Comparison of ENCODE assay signal across 9 mouse cellular contexts in the genomic region with DNA sequence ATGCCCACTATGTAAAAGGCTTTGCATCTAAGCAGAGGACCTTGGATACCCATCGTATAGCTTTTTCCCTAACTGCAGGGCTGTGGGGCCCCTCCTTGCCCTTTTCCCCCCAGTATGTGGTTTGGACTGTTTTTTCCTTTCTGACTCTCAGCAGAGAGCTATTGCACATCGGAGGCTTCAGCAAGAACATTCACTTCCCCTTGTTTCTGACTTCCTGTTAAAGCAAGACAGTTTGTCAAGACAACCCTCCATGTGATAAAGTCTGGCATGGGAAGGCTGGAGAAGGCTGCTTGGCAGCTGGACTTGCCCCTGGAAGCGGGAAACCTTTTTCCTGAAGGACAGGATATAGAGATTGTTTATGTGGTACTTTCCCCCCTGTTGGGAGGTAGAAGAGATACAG. TPM values are rescaled to one million over a fixed set of nuclear protein-coding genes. Genes with fewer than 3 reads are reported as not detected.
DNase-seq lines count a peak whose midpoint lies in the region; ATAC-seq and TF ChIP-seq lines count a peak whose summit lies in the region.
"Had no signal": no experiment of that assay in that cellular context is flagged by ENCODE, and none has a peak within 500 bp of the region (broad histone marks: within the 10 kb centered on the region; RNA-seq: fewer than 3 reads in every experiment).

No protein-coding gene starts in this region.

- H3K27me3 ChIP-seq in hindbrain, embryonic 16.5 days (replicated peaks; ENCODE audit: control insufficient read depth, insufficient read depth, low read length): no peaks in the 10 kb centered on the region
- no peaks in the 10 kb centered on the region for H3K27me3 ChIP-seq in hindbrain, embryonic 12.5 days
- H3K27me3 ChIP-seq in liver, adult 2 months (ENCODE audit: control insufficient read depth, insufficient read depth, low read length): no peaks in the 10 kb centered on the region
- H3K27me3 ChIP-seq: hindbrain, embryonic 15.5 days had no signal

- no peak for TF ChIP-seq POLR2A in liver, adult 2 months (IDR thresholded peaks at IDR 0.05; ENCODE audit: extremely low read depth, insufficient read depth, low read length)

- peaks cover 7% of the 10 kb centered on the region for H3K36me3 ChIP-seq in hindbrain, embryonic 16.5 days (ENCODE audit: control insufficient read depth, insufficient read depth, low read length)
- peaks cover 40% of the 10 kb centered on the region for H3K36me3 ChIP-seq in hindbrain, embryonic 12.5 days
- peaks cover 42% of the 10 kb centered on the region for H3K36me3 ChIP-seq in liver, adult 2 months (ENCODE audit: control insufficient read depth, insufficient read depth, low read length)

- H3K9ac ChIP-seq in hindbrain, embryonic 16.5 days (ENCODE audit: low read depth, low read length): no peak overlapping the region
- H3K9ac ChIP-seq in hindbrain, embryonic 12.5 days: no peak overlapping the region
- no peak overlapping the region for H3K9ac ChIP-seq in liver, adult 2 months (ENCODE audit: low read depth, low read length)
- H3K9ac ChIP-seq: hindbrain, embryonic 15.5 days had no signal

- no peak overlapping the region for H3K4me2 ChIP-seq in hindbrain, embryonic 16.5 days (ENCODE audit: low read length)
- no peak overlapping the region for H3K4me2 ChIP-seq in hindbrain, embryonic 12.5 days (replicated peaks)
- H3K4me2 ChIP-seq: hindbrain, embryonic 15.5 days had no signal

- no peaks in the 10 kb centered on the region for H3K9me3 ChIP-seq in hindbrain, embryonic 16.5 days (ENCODE audit: control insufficient read depth, low read length)
- no peaks in the 10 kb centered on the region for H3K9me3 ChIP-seq in hindbrain, embryonic 12.5 days (replicated peaks)
- H3K9me3 ChIP-seq: hindbrain, embryonic 15.5 days had no signal

- no peaks in the 10 kb centered on the region; the same call in 1 of the 2 replicates for H3K79me2 ChIP-seq in liver, adult 2 months (ENCODE audit: control insufficient read depth, insufficient read depth, low read length)

- no peak for ATAC-seq in hindbrain, embryonic 16.5 days
- no peak for ATAC-seq in hindbrain, embryonic 12.5 days (ENCODE audit: low FRiP score)

- H3K27ac ChIP-seq in hindbrain, embryonic 16.5 days (ENCODE audit: low read depth, low read length): 0 out of 2 replicates have a peak overlapping the region, but pooled peaks have one; percentile 14
- H3K27ac ChIP-seq in hindbrain, embryonic 12.5 days: no peak overlapping the region
- peak overlapping the region; percentile 37; the same call in 1 of the 2 replicates for H3K27ac ChIP-seq in liver, adult 2 months (replicated peaks; ENCODE audit: insufficient read depth, low read depth, low read length)
- H3K27ac ChIP-seq: hindbrain, embryonic 15.5 days had no signal

- H3K4me3 ChIP-seq in hindbrain, embryonic 16.5 days (ENCODE audit: low read length): no peak overlapping the region
- no peak overlapping the region for H3K4me3 ChIP-seq in hindbrain, embryonic 12.5 days
- H3K4me3 ChIP-seq in liver, adult 2 months (ENCODE audit: insufficient read depth, low read depth, low read length): no peak overlapping the region
- H3K4me3 ChIP-seq: hindbrain, embryonic 15.5 days had no signal

- WGBS in hindbrain, embryonic 16.5 days: 86% methylated on average over 3 of the region's 3 CpGs
- 82% methylated on average over 3 of the region's 3 CpGs for WGBS in hindbrain, embryonic 12.5 days
- 73% methylated on average over 3 of the region's 3 CpGs for WGBS in liver, adult 2 months

- H3K4me1 ChIP-seq in hindbrain, embryonic 16.5 days (ENCODE audit: control insufficient read depth, insufficient read depth, low read depth, low read length): no peaks in the 10 kb centered on the region
- no peaks in the 10 kb centered on the region for H3K4me1 ChIP-seq in hindbrain, embryonic 12.5 days
- no peaks in the 10 kb centered on the region for H3K4me1 ChIP-seq in liver, adult 2 months (ENCODE audit: control insufficient read depth, insufficient read depth, low read length)
- H3K4me1 ChIP-seq: hindbrain, embryonic 15.5 days had no signal

- peak; percentile 63 for DNase-seq in heart, adult 8-10 months (ENCODE audit: low spot score)
- peak; percentile 44 for DNase-seq in liver, adult 2 months (ENCODE audit: extremely low read depth, low read depth, low spot score)
- peak; percentile 4 for DNase-seq in spleen, adult 12 weeks (ENCODE audit: low spot score)
- DNase-seq in c-Kit-positive CD71-positive TER-119-positive erythroid progenitor cells, embryonic 14.5 days (ENCODE audit: low spot score): no peak
- no peak for DNase-seq in ovary, postnatal 10 days (ENCODE audit: low spot score)
- DNase-seq in cerebellum, adult 11 months: no peak

- TF ChIP-seq CTCF in liver, adult 2 months (IDR thresholded peaks at IDR 0.05; ENCODE audit: low read depth, low read length): no peak

RNA-seq across cellular contexts. Expression of a gene that starts 37.9 kb away (rescaled TPM):
- polyA plus RNA-seq in hindbrain, embryonic 16.5 days (2015; fragmentation: Nextera tagmentation; extraction: Ambion mirVana): not detected in 2 replicates
- 0.93 and 1.0 TPM in 2 replicates for polyA plus RNA-seq in hindbrain, embryonic 12.5 days (2016; fragmentation: Nextera tagmentation; extraction: Ambion mirVana)
- not detected for total RNA-seq in heart, adult 8-10 months (2022)
- total RNA-seq in liver, adult 2 months (2014; rRNA removed): not detected in 2 replicates
- polyA plus RNA-seq in liver, adult 2 months (2012; rRNA removed): not detected in 2 replicates

RNA-seq across cellular contexts. Expression of a gene that starts 37.9 kb away (rescaled TPM):
- polyA plus RNA-seq in hindbrain, embryonic 16.5 days (2015; fragmentation: Nextera tagmentation; extraction: Ambion mirVana): 142 and 161 TPM in 2 replicates
- polyA plus RNA-seq in hindbrain, embryonic 12.5 days (2016; fragmentation: Nextera tagmentation; extraction: Ambion mirVana): 302 and 316 TPM in 2 replicates
- 1 to 10 TPM; 1.7 to 3.9 (median 3.4) TPM for total RNA-seq in heart, adult 8-10 months (2022)
- 9.4 and 9.7 TPM in 2 replicates for total RNA-seq in liver, adult 2 months (2014; rRNA removed)
- 21.8 and 26.3 TPM in 2 replicates for polyA plus RNA-seq in liver, adult 2 months (2012; rRNA removed)

RNA-seq across cellular contexts. Expression of a gene that starts 38.3 kb away (rescaled TPM):
- 6.2 and 11.9 TPM in 2 replicates for polyA plus RNA-seq in hindbrain, embryonic 16.5 days (2015; fragmentation: Nextera tagmentation; extraction: Ambion mirVana)
- 27.0 and 27.9 TPM in 2 replicates for polyA plus RNA-seq in hindbrain, embryonic 12.5 days (2016; fragmentation: Nextera tagmentation; extraction: Ambion mirVana)
- 10 to 100 TPM; 34.7 to 38.5 (median 36.1) TPM for total RNA-seq in heart, adult 8-10 months (2022)
- 12.3 and 14.9 TPM in 2 replicates for total RNA-seq in liver, adult 2 months (2014; rRNA removed)
- 7.6 and 9.7 TPM in 2 replicates for polyA plus RNA-seq in liver, adult 2 months (2012; rRNA removed)

RNA-seq across cellular contexts. Expression of a gene that starts 56.9 kb away (rescaled TPM):
- polyA plus RNA-seq in hindbrain, embryonic 16.5 days (2015; fragmentation: Nextera tagmentation; extraction: Ambion mirVana): 7.4 and 7.8 TPM in 2 replicates
- polyA plus RNA-seq in hindbrain, embryonic 12.5 days (2016; fragmentation: Nextera tagmentation; extraction: Ambion mirVana): 9.0 and 9.2 TPM in 2 replicates
- 10 to 100 TPM; 56.4 to 73.0 (median 65.0) TPM for total RNA-seq in heart, adult 8-10 months (2022)
- total RNA-seq in liver, adult 2 months (2014; rRNA removed): 31.3 and 33.7 TPM in 2 replicates
- 19.1 and 20.0 TPM in 2 replicates for polyA plus RNA-seq in liver, adult 2 months (2012; rRNA removed)

Comparison
In these comparisons a context has a peak if more than half of its experiments do, and no peak if none do; other contexts are left out.
1. DNase-seq: peak in heart, adult 8-10 months (single experiment), liver, adult 2 months (single experiment) and spleen, adult 12 weeks (single experiment); none in c-Kit-positive CD71-positive TER-119-positive erythroid progenitor cells, embryonic 14.5 days (single experiment), ovary, postnatal 10 days (single experiment) and cerebellum, adult 11 months (single experiment).